Mouse (Mus musculus): Measurements from ENCODE around the gene Metrn. TPM values are rescaled to one million over a fixed set of nuclear protein-coding genes. Genes with fewer than 3 reads are reported as not detected.
"Not testable (repeated sequence)": the region's sequence is repeated elsewhere in the genome, so short reads cannot be mapped to it uniquely, and the experiment has no call there.

The Metrn gene
- total RNA-seq, 2 experiments from 2014 or later, result 70.9 to 78.2 TPM

DNA sequence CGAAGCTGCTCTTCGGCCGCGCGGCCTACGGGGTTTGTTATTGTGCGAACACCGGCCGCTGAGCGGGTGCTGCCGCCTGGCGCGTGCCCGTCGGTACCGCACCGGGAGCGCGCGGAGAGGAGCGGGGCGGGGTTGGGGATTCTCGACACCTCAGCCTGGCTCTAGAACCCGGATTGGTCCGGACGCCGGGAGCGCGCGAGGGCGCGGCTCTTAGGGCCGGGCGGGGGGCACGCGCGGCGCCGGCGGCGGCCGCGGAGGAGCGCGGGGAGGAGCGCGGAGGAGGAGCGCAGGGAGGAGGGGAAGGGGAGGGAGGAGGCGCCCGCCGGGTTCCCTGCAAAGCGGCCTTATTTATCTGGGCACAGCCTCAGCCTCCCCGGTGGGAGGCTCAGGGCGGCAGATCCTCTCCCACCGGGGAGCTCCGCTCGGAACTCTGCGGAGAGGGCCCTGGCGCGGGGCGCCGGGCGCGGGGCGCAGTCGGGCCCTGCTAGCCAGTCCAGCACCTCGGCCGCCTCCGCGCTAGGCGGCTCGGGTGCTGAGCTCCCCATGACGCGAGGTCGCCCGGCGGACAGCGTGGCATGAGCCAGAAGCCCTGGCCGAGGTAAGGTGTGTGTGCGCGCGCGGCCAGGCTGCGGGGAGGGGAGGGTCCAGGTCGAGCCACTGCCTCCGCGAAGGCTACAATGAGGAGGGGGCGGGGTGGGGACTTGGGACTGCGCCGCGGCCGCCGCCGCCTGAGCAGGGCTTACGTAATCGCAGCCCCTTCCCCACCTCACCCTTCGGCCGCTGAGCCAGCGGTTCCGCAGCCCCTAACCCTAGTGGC, 12.1 kb upstream of the Metrn start, which contains the start of gene Fbxl16:
TSS of gene Fbxl16 (plus strand) at position 297 of the 817 bp plus-strand sequence.
- peak; percentile 86 to 95 for DNase-seq (ENCODE audit: low spot score in 2 of 2)

DNA sequence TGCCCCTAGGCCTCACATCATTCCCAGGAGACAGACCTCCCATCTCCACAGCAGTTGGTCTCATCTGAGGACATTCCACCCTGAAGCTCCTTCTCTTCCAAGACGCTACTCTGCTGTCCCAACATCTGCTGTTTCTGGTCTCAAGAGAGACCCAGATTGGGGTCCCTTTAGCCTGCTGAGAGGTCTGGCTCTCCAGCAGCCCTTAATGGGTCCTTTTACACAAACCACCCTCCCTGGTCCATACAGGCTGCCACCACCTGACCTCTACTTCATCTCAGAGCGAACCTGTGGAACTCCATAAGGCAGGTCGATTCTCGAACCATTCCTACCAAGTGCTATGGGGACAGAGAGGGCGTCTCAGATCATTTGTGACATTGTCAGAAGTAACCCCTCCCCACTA, 11.1 kb upstream of the Metrn start:
- no peak for DNase-seq (ENCODE audit: low spot score in 2 of 2)

GRCm38 (mm10) chr17:25807452-25807851, 10.5 kb upstream of the Metrn start:
- not testable (repeated sequence) for DNase-seq (ENCODE audit: low spot score in 2 of 2)

DNA sequence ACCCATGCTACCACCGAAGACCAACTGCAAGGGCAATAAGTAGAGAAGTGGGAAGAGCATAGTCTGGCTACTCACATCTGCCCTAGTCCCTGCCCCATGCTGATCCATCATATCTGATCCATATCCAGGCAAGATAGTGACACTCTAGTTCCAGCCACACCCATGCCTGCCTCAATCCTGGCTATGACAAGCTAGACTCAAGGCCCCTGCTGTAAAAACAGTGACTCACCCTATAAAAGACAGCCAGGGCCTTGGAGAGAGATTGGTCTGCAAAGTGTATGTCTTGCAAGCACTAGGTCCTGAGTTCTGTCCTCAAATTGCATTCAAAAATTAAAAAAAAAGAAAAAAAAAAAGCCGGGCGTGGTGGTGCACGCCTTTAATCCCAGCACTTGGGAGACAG, 9.6 kb upstream of the Metrn start:
- no peak for DNase-seq (ENCODE audit: low spot score in 2 of 2)

GRCm38 (mm10) chr17:25802825-25803517, 6.0 kb upstream of the Metrn start:
- DNase-seq (ENCODE audit: low spot score in 2 of 2), result peak; percentile 73 to 83

GRCm38 (mm10) chr17:25801029-25801428, 4.1 kb upstream of the Metrn start:
- DNase-seq (ENCODE audit: low spot score in 2 of 2), result peak; percentile 65 to 70

DNA sequence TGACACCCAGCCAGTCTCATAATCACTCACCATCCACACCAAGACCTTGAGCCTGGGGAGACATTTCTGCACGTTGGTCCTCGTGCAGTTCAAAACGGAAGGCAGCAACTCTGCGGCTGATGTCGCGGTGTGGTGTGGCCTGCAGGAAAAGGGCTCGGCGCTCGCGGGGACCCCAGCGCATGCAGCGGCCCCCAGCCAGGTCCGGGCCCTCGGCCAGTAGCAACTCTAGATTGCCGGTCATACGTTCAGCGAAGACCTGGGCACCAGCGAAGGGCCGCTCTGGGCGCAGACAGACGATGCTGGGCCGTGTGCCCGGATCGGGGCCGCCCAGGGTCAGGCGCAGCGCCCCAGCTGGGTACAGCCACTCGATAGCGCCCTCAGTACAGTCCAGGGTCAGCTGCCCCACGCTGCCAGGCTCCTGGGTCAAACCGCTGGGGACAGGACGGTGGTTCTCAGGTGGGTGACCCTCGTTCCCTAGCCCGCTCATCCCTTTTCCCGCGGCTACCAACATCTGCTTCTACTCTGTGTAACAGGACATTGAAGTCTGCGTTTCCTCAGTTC, 645 bp downstream of the Metrn start:
- DNase-seq (ENCODE audit: low spot score in 2 of 2), result no peak

DNA sequence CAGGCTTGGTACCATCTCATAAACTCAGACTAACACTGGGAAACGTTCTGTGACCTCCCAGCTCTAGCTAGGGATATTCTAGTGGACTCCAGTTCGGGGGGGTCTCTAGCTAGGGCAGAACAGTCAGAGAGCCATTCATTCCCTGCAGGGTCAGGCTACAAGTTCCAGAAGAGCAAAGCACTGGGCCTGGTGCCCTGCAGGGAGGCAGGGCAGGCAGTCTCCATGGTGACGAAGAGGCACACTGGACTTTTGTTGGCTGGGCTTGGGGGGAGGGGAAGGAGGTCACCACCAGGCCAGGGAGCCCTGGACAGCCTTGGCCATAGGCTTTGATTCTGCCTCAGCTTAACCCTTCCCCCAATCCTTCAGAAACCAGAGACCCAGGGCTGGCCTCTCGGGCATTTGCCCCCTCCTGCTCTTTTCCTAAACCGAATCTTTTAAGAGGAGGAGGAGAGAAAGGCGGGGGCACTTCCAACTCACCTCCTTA, 1.3 kb downstream of the Metrn start, which contains the start of gene AC134908.4:
TSS of gene AC134908.4 (minus strand) at position 51 of the 484 bp plus-strand sequence.
- DNase-seq (ENCODE audit: low spot score in 2 of 2), result peak in 1 of 2 experiments; percentile 49

GRCm38 (mm10) chr17:25794998-25795397, 1.9 kb downstream of the Metrn start:
- DNase-seq (ENCODE audit: low spot score in 2 of 2), result no peak

GRCm38 (mm10) chr17:25794197-25794596, 2.7 kb downstream of the Metrn start:
- no peak for DNase-seq (ENCODE audit: low spot score in 2 of 2)

- peak in 1 of 2 experiments; percentile 55 for DNase-seq (ENCODE audit: low spot score in 2 of 2)
Measured at GRCm38 (mm10) chr17:25792615-25793014, 4.3 kb downstream of the Metrn start, which contains the start of gene Fam173a. TSS of gene Fam173a (minus strand) at chr17:25792901.

DNA sequence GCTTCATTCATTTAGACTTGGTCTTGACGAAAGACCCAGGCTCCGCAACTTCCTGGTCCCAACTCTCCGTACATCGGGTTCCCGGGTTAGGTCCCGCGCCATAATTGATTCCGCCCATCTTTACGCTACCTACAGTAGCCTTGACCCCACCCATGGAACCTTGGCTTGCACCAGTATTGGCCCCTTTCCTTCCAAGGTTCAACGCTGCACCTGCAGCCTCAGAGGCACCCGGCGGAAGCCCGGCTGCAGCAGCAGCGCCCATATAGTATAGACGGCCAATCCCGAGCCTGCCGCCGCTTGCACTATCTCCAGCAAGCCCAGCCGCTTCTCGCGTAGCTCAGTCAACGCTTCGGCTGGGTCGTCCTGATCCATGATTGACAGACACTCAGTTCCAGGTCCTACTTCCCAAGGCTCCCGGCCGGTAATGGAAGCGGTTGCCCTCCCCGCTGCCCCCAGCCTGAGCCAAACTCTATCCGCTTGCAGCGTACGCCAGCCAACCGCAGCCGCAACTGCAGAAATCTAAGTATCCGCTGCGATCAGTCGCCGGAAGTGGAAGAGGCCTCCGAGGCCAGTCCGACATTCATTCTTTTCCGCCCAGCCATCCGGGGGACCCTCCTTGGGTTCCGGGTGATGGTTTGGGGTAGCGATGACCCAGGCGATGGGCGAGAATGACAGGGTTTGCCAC, 5.0 kb downstream of the Metrn start:
- peak; percentile 85 to 87 for DNase-seq (ENCODE audit: low spot score in 2 of 2)

DNA sequence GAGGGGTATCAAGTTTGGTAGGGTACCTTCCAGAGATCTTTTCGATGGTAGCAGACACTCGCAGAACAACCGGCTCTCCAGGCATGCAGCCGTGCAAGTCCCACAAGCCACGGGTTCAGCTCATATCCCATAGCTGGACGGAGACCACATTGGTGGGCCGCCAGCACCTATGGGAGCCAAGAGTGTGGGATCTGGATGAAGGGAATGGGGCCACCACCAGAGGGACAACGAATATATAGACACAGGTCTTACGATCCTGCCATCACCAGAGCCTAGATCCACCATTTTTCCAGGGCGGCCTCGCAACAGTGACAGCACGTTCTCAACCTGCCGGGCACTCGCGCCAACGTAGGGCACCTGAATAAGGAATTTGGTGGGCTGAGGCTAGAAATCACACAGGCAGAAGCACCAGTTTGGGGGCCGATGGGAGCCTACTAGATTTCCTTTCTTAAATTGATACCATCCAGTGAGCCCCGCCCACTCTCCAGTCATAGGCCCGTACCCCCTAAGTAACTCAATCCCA, 5.6 kb downstream of the Metrn start:
- no peak for DNase-seq (ENCODE audit: low spot score in 2 of 2)

- DNase-seq (ENCODE audit: low spot score in 2 of 2), result no peak
Measured at GRCm38 (mm10) chr17:25786781-25787504, 10.0 kb downstream of the Metrn start.

DNA sequence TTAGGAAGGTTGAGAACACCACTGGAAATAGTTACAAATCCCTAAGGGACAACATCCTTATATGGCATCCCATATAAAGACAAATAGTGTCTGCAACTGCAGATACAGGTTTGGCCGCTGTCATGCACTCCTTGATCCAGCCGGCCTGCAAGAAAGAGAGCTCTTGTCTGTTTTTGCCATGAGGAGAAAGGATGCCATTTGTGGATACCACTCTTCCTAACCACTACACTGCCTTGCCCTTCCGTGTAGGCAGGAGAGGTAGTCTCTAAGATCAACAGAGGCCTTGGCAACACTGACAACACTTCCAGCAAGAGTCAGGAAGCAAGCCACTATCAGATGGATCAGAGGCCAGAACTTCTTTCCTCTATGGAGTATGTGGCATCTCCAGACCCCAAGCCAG, 10.7 kb downstream of the Metrn start, which contains the start of gene Ccdc78:
TSS of gene Ccdc78 (plus strand) at position 301 of the 400 bp plus-strand sequence.
- no peak for DNase-seq (ENCODE audit: low spot score in 2 of 2)

DNA sequence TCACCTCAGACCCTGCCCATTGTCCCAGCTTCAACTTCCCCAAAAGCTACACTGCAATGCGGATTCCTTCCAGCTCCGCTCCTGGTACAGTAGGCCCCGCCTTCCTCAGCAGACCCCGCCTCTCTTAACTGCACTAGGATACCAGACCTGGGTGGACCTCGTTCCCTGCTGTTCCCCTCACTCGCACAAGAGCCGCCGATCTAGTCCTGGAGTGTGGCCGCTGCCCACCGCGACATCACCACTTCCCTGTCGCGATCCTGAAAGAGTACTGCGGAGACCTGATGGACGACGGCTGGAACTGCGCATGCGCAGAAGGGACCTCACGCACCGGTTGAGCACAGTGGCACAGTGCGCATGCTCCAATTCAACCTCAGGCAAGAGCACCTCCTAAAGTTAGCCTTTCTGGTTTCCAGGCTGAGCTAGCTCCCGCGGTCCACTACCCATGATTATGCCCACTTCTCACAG, 11.6 kb downstream of the Metrn start, which contains the start of gene Haghl:
TSS of gene Haghl (minus strand) at position 393 of the 465 bp plus-strand sequence.
- peak; percentile 96 to 98 for DNase-seq (ENCODE audit: low spot score in 2 of 2)

- no peak for DNase-seq (ENCODE audit: low spot score in 2 of 2)
Measured at GRCm38 (mm10) chr17:25783861-25784574, 12.9 kb downstream of the Metrn start.

DNA sequence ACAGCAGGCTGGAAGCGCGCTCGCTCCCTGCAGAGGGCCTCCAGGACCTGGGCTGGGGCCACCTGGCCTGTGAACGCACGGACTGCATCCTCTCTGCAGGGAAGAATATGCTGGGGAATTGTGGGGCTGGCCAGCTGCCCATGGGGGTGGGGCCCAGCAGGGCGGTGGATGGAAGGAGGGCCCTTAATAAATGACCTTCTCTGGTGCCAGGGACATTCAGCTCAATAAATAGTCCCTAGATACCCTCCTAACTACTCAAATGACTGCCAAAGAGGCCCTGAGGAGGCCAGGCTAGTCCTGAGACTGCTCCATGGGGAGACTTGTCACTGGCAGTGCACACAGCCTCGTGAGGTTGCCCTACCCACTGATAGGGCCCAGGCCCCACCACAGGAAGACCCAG, 13.8 kb downstream of the Metrn start:
- no peak for DNase-seq (ENCODE audit: low spot score in 2 of 2)

DNA sequence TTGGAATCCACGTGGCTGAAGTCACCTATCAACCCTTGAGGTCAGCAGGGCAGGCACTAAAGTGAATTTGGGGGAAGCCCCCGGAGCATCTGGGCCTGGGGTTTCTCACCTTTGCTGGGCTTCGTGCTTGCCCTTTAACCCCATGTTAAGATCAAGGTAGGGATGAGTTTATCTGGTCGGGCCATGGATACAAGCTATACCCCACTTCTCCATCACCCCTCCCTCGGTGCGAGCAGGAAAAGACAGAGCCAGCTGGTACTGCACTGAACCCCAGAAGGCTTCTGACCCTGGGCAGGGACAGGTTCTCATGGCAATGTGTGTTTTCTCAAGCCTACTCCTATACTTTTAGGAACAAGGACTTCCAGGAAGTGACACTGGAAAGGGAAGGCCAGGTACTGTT, 15.6 kb downstream of the Metrn start:
- DNase-seq (ENCODE audit: low spot score in 2 of 2), result no peak
